Mouse (Mus musculus) MEL (cell line): ENCODE data around the gene Hist2h2ac.
"Not testable (repeated sequence)": the region's sequence is repeated elsewhere in the genome, so short reads cannot be mapped to it uniquely, and the experiment has no call there.

Experiments used
- CTCF ChIP-seq, 3 experiments: IDR thresholded peaks in 2 of 3; conservative IDR thresholded peaks in 1 of 3; 2 replicates each; pipeline ENCODE4 v1.5.1; 2011 to 2012; ENCODE audit warnings: low read length in 3 of 3, low read depth in 2 of 3, mild to moderate bottlenecking in 2 of 3, improper control_type of control experiment in 1 of 3, inconsistent platforms in 1 of 3, mixed read lengths in 1 of 3, moderate library complexity in 1 of 3; ENCODE audit not compliant: control insufficient read depth in 1 of 3, insufficient read depth in 1 of 3, poor library complexity in 1 of 3, severe bottlenecking in 1 of 3
- GATA1 ChIP-seq: IDR thresholded peaks from 2 replicates; pipeline ENCODE4 v1.6.1; 2011; ENCODE audit warnings: low read depth, low read length, improper control_type of control experiment
- KAT2A ChIP-seq: conservative IDR thresholded peaks from 2 replicates; pipeline ENCODE4 v1.6.1; 2012; ENCODE audit warnings: low read depth, low read length, improper control_type of control experiment, inconsistent platforms
- MAZ ChIP-seq: IDR thresholded peaks from 2 replicates; pipeline ENCODE4 v1.6.1; 2012; ENCODE audit warnings: low read depth, mild to moderate bottlenecking, inconsistent platforms, low read length, improper control_type of control experiment
- NRF1 ChIP-seq: IDR thresholded peaks from 2 replicates; pipeline ENCODE4 v1.6.1; 2014; ENCODE audit warnings: low read depth, mild to moderate bottlenecking, inconsistent platforms, low read length, improper control_type of control experiment, moderate library complexity; ENCODE audit not compliant: poor library complexity, insufficient read depth, severe bottlenecking
- POLR2A ChIP-seq, 2 experiments: IDR thresholded peaks; 2 replicates each; pipeline ENCODE4 v1.6.1; 2011 to 2012; ENCODE audit warnings: low read length in 2 of 2, mild to moderate bottlenecking in 2 of 2, control low read depth in 1 of 2, improper control_type of control experiment in 1 of 2, low read depth in 1 of 2, moderate library complexity in 1 of 2; ENCODE audit not compliant: control insufficient read depth in 1 of 2, insufficient read depth in 1 of 2, poor library complexity in 1 of 2
- TCF12 ChIP-seq: IDR thresholded peaks from 2 replicates; pipeline ENCODE4 v1.6.1; 2014; ENCODE audit warnings: low read depth, mild to moderate bottlenecking, inconsistent platforms, low read length, improper control_type of control experiment, moderate library complexity
- USF1 ChIP-seq: IDR thresholded peaks from 2 replicates; pipeline ENCODE4 v1.6.1; 2014; ENCODE audit warnings: low read depth, mild to moderate bottlenecking, inconsistent platforms, low read length, improper control_type of control experiment, moderate library complexity

- not testable (repeated sequence) for TF ChIP-seq USF1; CTCF (IDR thresholded peaks at IDR 0.05 in 2 of 3, conservative IDR thresholded peaks at IDR 0.05 in 1 of 3; ENCODE audit: control insufficient read depth in 1 of 3, insufficient read depth in 1 of 3, low read depth in 2 of 3, low read length in 3 of 3, poor library complexity in 1 of 3, severe bottlenecking in 1 of 3); TCF12; KAT2A; MAZ; GATA1; NRF1
- TF ChIP-seq POLR2A (IDR thresholded peaks at IDR 0.05; ENCODE audit: control insufficient read depth in 1 of 2, insufficient read depth in 1 of 2, low read depth in 1 of 2, low read length in 2 of 2, poor library complexity in 1 of 2), result peak in 1 of 2 experiments; percentile 56; a peak in 1 of 4 replicates
Measured at GRCm38 (mm10) chr3:96238954-96239793, 18.5 kb upstream of the Hist2h2ac start, which contains the start of gene Hist2h3c2.
